Mouse (Mus musculus): Measurements from ENCODE around the gene Prl. TPM values are rescaled to one million over a fixed set of nuclear protein-coding genes. Genes with fewer than 3 reads are reported as not detected.

The Prl gene
- polyA plus RNA-seq, 1 experiment from 2014 or later = not detected

Other genes with a start within 250 kb of the Prl start
- gene Prl3d1, start 36.6 kb downstream of the Prl start, polyA plus RNA-seq (2016; fragmentation: Nextera tagmentation; extraction: Ambion mirVana) = not detected in 2 replicates
- not detected in 2 replicates for gene Prl3d2, start 64.1 kb downstream of the Prl start, polyA plus RNA-seq (2016; fragmentation: Nextera tagmentation; extraction: Ambion mirVana)
- not detected in 2 replicates for gene Prl3d3, start 99.2 kb downstream of the Prl start, polyA plus RNA-seq (2016; fragmentation: Nextera tagmentation; extraction: Ambion mirVana)
- not detected in 2 replicates for gene Prl3c1, start 139.1 kb downstream of the Prl start, polyA plus RNA-seq (2016; fragmentation: Nextera tagmentation; extraction: Ambion mirVana)
- gene Prl3b1, start 184.3 kb downstream of the Prl start, polyA plus RNA-seq (2016; fragmentation: Nextera tagmentation; extraction: Ambion mirVana) = not detected in 2 replicates
- gene Prl3a1, start 201.9 kb downstream of the Prl start, polyA plus RNA-seq (2016; fragmentation: Nextera tagmentation; extraction: Ambion mirVana) = not detected in 2 replicates

Measured in liver, embryonic 12.5 days (tissue).